Mouse (Mus musculus) CD4-positive, CD25-positive, alpha-beta regulatory T cell, adult 2 months (primary cell): ENCODE results near the gene Aatk.

Source experiments
- DNase-seq: peaks from one replicate; pipeline ENCODE4 v3.0.0-alpha.2; 2012; ENCODE audit warnings: low read depth, low spot score

Gene Aatk

GRCm38 (mm10) chr11:120052274-120052673, 5.3 kb upstream of the Aatk start:
- no peak for DNase-seq

GRCm38 (mm10) chr11:120051124-120051811, 4.3 kb upstream of the Aatk start:
- DNase-seq = no peak

GRCm38 (mm10) chr11:120049067-120049466, 2.1 kb upstream of the Aatk start:
- no peak for DNase-seq

- DNase-seq = no peak
Observed at GRCm38 (mm10) chr11:120048252-120048556, 1.2 kb upstream of the Aatk start.

DNA sequence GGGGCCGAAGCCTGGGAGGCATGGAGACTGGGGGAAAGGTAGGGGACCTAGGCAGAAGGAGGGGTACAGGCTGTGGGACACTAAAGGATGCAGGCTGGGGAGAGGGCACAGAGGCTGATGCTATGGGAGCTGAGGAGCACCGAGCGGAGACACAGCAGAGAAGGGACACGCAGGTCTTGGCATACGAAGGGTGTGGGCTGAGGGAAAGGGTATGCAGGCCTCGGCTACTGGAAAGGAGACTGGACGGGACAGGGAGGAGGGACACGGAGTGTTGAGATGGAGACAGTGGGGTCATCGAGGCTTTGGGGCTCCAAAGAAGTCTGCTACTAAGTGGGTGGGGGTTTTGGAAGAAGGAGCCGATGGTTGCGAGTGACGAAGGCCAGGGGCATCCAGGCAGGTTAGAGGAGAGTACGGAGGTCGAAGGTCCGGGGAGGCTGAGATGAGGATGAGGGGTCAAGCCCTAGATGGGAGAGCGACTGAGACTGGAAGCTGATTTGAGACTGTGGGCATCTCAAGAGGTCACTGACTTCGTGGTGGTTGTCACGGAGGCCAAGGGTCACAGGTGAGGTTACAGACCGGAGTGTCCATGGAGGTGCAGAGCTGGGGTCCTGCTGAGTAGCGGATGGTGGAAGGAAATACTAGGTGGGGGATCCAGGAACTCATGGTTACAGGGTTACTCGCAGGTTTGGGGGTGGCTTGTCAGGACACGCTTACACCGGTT, 724 bp upstream of the Aatk start:
- no peak for DNase-seq

GRCm38 (mm10) chr11:120045839-120046552, 971 bp downstream of the Aatk start:
- DNase-seq = no peak

DNA sequence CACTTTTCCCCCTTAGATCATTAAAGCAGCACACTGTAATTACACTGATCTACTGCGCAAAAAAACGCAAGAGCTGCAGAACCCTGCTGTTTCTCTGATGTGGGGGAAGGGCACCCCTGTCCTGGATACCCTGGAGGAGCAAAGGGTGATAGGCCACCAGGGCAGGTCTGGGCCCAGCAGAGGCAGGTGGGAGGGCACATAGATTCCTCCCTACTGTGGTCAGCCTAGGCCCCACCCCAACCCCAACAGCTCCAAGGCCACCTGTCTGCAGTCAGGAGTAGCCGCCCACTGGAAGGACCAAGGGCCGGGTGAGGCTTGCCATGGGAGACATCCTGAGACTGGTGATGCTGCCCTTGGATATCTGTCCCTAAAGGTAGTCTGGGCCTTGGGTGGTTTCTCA, 1.6 kb downstream of the Aatk start:
- no peak for DNase-seq

DNA sequence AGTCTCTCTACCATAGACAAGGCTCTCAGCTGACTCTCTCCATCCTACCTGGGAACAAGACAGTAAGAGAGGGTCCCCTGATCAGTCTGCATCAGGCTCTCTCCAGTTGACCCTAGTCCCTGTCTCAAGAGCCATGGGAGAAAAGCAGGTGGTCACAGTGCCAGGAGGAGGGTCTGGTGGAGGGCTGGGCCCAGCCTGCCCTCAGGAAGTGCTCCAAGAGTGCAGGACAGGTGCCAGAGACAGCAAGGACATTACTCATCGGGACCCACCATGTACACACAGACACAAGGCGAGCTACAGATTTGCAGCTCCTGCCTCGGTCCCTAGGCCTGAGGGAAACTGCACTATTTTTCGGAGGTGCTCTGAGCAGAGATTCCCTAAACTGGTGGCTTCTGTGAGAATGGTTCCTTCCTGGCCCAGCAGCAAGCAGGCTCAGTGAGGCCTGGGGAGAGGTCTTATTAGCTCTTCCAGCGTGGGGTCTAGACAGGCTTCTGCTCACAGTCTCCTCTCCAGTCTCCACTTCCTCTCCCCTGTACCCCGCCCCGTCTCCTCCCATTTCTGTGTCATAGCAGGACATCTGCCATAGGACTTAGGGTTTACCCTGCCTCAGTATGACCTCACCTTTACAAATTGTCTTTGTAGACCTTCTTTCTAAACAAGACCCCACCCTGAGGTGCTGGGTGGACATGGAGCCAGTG, 4.7 kb downstream of the Aatk start:
- DNase-seq = no peak

DNA sequence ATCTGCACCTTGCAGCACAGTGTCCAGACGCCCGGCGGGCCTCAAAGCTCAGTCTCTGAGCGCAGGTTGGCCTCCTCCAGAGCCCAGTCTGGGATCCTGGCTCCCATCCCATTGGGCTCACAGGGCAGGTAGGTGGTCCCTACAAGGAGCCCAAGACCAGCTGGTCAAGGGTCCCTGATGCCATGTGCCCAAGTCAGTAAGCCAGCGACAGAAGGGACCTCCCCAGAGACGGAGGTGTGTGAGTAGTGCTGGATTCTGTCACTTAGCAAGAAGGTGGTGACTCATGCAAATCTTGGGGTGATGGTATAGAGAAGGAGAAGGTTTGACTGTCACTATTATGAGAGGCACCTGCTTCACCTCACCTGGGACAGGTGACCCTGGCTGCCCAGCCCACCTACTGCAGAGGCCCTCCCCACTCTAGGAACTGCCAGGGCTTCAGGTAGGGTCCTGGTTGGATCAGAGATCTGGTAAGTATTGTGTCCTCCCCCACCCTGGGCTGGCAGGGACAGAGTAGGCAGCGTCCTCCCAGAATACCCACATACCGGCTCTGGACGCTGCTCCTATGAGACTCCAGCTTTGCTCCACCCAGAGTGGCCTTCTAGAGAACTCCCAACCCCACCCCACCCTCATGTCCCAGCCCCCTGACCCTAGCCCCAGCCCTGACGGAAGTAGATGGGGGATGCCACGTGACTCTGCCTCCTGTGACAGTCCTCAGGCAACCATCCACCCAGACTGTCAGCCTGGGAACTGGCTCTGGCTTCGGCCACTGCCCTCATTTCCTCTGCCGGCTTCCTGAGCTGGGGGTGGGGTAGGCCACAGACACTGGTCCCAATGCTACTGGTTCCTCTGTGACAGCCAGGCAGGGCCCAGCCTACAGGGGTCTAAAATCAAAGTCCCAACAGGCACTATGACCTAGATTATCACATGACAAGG, 5.5 kb downstream of the Aatk start:
- no peak for DNase-seq

GRCm38 (mm10) chr11:120040440-120040839, 6.5 kb downstream of the Aatk start:
- no peak for DNase-seq

- no peak for DNase-seq
Observed at GRCm38 (mm10) chr11:120039581-120039980, 7.4 kb downstream of the Aatk start.

DNA sequence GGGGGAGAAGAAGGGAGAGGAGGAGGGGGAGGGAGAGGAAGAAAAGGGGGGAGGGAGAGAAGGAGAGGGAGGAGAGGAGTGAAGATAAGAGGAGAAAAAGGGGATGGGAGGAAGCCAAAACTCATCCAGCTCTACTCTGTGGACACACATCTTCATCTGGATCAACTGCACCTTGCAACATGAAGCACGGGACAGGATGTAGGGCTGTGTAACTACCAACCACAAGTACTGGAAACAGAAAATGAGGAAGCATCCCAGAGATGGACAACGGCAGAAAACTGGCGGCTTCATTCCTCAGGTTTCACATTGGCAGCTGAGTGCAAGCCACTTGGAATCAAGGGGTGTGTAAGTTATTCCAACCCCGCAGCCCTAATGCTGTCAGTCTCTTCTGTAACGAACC, 12.2 kb downstream of the Aatk start:
- no peak for DNase-seq

- no peak for DNase-seq
Observed at GRCm38 (mm10) chr11:120034306-120034705, 12.7 kb downstream of the Aatk start.

DNA sequence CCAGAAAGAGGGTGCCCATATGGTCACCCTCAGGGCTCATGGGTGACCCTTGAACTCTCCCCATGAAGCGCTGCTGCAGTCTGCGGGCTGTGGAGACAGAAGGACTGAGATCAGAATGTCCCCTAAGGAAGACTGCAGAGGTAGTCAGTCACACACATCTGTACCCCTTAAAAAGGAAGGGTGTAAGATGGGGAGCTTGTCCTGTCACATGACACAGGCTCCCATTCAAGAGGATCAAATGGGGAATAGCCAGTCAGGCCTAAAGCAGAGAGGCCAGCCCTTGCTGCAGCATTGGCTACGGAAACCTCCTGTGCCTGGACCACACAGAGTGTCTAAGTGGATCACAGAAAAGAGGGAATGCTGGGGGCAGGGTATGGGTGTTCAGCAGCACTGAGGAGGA, 13.5 kb downstream of the Aatk start:
- no peak for DNase-seq

- DNase-seq = no peak
Observed at GRCm38 (mm10) chr11:120032052-120032451, 14.9 kb downstream of the Aatk start.

- DNase-seq = peak; percentile 37
Observed at GRCm38 (mm10) chr11:120030145-120030901, 16.6 kb downstream of the Aatk start.

DNA sequence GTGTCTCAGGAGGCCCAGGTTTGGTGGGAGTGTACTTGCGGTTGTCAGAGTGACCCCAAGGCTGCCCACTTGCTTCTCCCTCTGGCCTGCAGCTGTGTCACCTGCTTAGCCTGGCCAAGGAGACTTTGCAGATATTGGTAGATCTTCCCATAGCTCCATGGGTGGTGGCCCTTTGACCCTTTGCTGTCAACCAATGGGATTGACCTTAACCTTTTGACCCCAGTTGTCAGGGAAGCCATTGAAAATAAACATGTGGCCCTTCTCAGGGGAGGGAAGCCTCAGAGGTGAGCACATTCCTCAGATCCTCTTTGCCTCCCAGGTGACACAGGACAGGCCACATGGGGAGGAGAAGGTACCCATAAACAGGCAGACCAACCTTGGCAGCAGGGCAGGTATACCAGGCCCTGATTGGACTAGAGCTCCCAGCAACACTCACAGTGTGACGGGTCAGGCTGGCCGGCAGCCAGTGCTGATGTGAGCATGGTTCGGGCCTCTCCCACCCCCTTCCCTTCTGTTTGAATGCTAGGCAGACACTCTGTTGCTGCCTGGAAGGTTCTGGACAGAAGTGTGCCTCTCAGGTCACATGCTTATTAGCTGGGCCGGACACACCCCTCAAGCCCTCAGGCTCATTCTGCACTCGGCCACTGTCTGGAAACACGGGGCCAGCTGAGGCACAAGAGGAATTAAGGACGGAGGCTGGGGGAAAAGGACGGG, 17.4 kb downstream of the Aatk start:
- no peak for DNase-seq

GRCm38 (mm10) chr11:120028319-120029092, 18.5 kb downstream of the Aatk start:
- DNase-seq = no peak

DNA sequence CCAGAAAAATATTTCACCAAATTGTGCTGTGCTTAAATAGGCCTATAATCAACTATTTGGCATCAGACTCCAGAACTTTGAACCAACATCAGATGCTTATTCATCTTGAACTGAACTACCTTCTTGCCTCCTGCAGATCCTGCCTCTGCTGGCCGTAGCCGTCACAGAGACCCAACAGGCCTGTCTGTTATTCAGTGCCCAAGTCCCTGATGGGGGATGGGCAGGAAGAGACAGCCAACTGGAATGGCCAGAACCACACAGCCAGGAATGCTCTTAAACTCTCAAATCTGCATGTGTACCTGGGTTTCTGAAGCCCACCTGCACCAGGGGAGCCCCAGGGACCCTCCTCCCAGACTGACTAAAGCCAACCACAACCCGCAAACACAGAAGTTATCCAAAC, 20.0 kb downstream of the Aatk start:
- no peak for DNase-seq
